Mouse (Mus musculus): Measurements from ENCODE around the gene Adat3.

GRCm38 (mm10) chr10:80589879-80590854 is 12.5 kb upstream of the Adat3 start, which contains the start of gene Abhd17a:
- TF ChIP-seq CTCF (IDR thresholded peaks at IDR 0.05; ENCODE audit: insufficient read depth, low read length) (no peak), POLR2A (IDR thresholded peaks at IDR 0.05; ENCODE audit: borderline replicate concordance, extremely low read depth, low read depth, low read length) (peak; percentile 90; the same call in 1 of the 2 replicates)

All from lung, adult 2 months (tissue).